Mouse (Mus musculus) CD8-positive naive resting alpha-beta T cell, adult 57 days (primary cell): ENCODE results near the gene Btbd35f23. TPM values are rescaled to one million over a fixed set of nuclear protein-coding genes. Genes with fewer than 3 reads are reported as not detected.

Experiments
- total RNA-seq: library from RNA; stranded (reverse); gene quantifications from one replicate; pipeline ENCODE4 v1.2.4, GENCODE M21; 2023

Gene Btbd35f23
- not detected for total RNA-seq

DNA sequence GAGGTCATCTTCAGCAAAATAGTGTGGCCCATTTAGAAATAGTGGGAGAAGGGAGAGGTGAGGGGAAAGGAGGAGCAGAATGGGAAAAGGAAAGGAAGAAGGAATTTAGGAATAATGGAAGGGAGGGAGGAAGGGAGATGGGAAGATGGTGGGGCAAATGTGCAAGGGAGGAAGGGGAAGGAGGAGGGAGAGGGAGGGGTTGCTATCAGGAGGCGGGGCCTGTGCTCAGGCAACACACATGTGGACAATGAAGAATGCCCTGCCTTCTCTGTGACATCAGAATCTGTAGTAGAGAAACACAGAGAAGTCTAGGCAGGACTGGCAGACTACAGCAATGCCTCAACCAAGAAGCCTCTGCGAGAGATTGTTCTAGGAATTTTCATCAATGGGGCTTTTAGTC is at the start of gene Btbd35f23:
Gene Btbd35f23, plus strand, starts transcription at position 301 of the 400 bp plus-strand sequence.

Other genes starting within 250 kb of the Btbd35f23 start
- not detected for gene Btbd35f24, start 119.0 kb downstream of the Btbd35f23 start, total RNA-seq